Mouse (Mus musculus) liver, adult 2 months (tissue): ENCODE results near the gene Nt5c3b.

Experiments used
- CTCF ChIP-seq: fragments of 200-500 bp; IDR thresholded peaks from 2 replicates; pipeline ENCODE4 v1.5.1; 2011; ENCODE audit warnings: low read depth, low read length, control low read depth
- POLR2A ChIP-seq: fragments of 200-500 bp; IDR thresholded peaks from 2 replicates; pipeline ENCODE4 v1.6.1; 2011; ENCODE audit warnings: low read length, control low read depth; ENCODE audit not compliant: insufficient read depth; ENCODE audit errors: extremely low read depth

DNA sequence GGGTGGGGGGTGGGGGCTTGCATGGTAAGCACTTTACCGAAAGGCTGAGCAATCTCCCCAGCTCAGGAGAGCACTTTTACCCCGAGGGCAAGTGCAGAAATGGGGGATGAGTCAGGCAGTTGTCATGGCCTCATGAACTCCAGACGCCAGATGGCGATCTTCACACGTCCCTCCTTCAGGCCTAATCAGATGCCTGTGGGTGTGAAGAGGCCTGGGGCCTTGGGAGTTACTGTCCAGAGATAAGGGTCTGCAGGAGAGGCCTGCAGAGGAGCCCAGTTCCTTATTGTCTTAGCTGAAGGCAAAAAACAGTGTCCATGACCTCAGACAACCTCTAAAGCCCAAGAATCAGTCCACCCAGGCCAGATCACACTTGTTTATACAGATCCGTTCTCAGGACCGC lies 15.8 kb downstream of the Nt5c3b start:
- TF ChIP-seq POLR2A (no peak), CTCF (peak; percentile 81)
